Mouse (Mus musculus) thymus, adult 2 months (tissue): ENCODE results near the gene Ccnb1.

Experiments used
- CTCF ChIP-seq: fragments of 200-500 bp; IDR thresholded peaks from 2 replicates; pipeline ENCODE4 v1.5.1; 2012; ENCODE audit warnings: mild to moderate bottlenecking, control low read depth, low read length, moderate library complexity, borderline replicate concordance; ENCODE audit not compliant: control insufficient read depth, poor library complexity, insufficient read depth; ENCODE audit errors: extremely low read depth
- POLR2A ChIP-seq: fragments of 200-500 bp; IDR thresholded peaks from 2 replicates; pipeline ENCODE4 v1.6.1; 2012; ENCODE audit warnings: mild to moderate bottlenecking, low read length, control low read depth, moderate library complexity; ENCODE audit not compliant: control insufficient read depth, poor library complexity, insufficient read depth; ENCODE audit errors: extremely low read depth

- no peak for TF ChIP-seq CTCF
- 0 out of 2 replicates have a peak, but pooled peaks have one; percentile 37 for TF ChIP-seq POLR2A
These were observed 55.6 kb downstream of the Ccnb1 start, which contains the start of gene Cdk7 for GRCm38 (mm10) chr13:100730861-100731176.
